Mouse (Mus musculus): ENCODE results near the gene Zfp978. TPM values are rescaled to one million over a fixed set of nuclear protein-coding genes. Genes with fewer than 3 reads are reported as not detected.
"Not testable (repeated sequence)": the region's sequence is repeated elsewhere in the genome, so short reads cannot be mapped to it uniquely, and the experiment has no call there.

Gene Zfp978
- polyA plus RNA-seq, 1 experiment from 2014 or later = not detected

GRCm38 (mm10) chr4:147343042-147343908 is 17.8 kb upstream of the Zfp978 start:
- not testable (repeated sequence) for H3K9ac ChIP-seq (replicated peaks)
- 74% methylated on average over 6 of the region's 6 CpGs for WGBS
- H3K9me3 ChIP-seq = peaks cover 65% of the 10 kb centered on the region

GRCm38 (mm10) chr4:147345061-147345554 is 16.0 kb upstream of the Zfp978 start:
- not testable (repeated sequence) for H3K4me3 ChIP-seq (replicated peaks); H3K4me1 ChIP-seq (replicated peaks); H3K4me2 ChIP-seq; H3K36me3 ChIP-seq; H3K27me3 ChIP-seq; H3K9ac ChIP-seq (replicated peaks); ATAC-seq (ENCODE audit: insufficient number of reproducible peaks, insufficient read depth, low FRiP score, low TSS enrichment, low read depth); H3K27ac ChIP-seq
- peaks cover 69% of the 10 kb centered on the region for H3K9me3 ChIP-seq
- 88% methylated on average over 2 of the region's 2 CpGs for WGBS

More at GRCm38 (mm10) chr4:147343042-147343908, 17.8 kb upstream of the Zfp978 start:
- H3K27me3 ChIP-seq; H3K4me2 ChIP-seq; H3K27ac ChIP-seq; H3K36me3 ChIP-seq; H3K4me1 ChIP-seq (replicated peaks); H3K4me3 ChIP-seq (replicated peaks): not testable (repeated sequence)
- peak; percentile 89 for ATAC-seq (ENCODE audit: insufficient number of reproducible peaks, insufficient read depth, low FRiP score, low TSS enrichment, low read depth)

GRCm38 (mm10) chr4:147346361-147347035 is 14.6 kb upstream of the Zfp978 start:
- not testable (repeated sequence) for H3K27me3 ChIP-seq; H3K27ac ChIP-seq; H3K4me3 ChIP-seq (replicated peaks); ATAC-seq (ENCODE audit: insufficient number of reproducible peaks, insufficient read depth, low FRiP score, low TSS enrichment, low read depth); H3K36me3 ChIP-seq; H3K4me1 ChIP-seq (replicated peaks); H3K9ac ChIP-seq (replicated peaks); H3K4me2 ChIP-seq
- peaks cover 76% of the 10 kb centered on the region for H3K9me3 ChIP-seq
- 70% methylated on average over 4 of the region's 4 CpGs for WGBS

- not testable (repeated sequence) for H3K4me1 ChIP-seq (replicated peaks); H3K4me2 ChIP-seq; H3K27me3 ChIP-seq; ATAC-seq (ENCODE audit: insufficient number of reproducible peaks, insufficient read depth, low FRiP score, low TSS enrichment, low read depth); H3K9ac ChIP-seq (replicated peaks); H3K36me3 ChIP-seq; H3K4me3 ChIP-seq (replicated peaks); H3K27ac ChIP-seq
- WGBS = 67% methylated on average over 4 of the region's 4 CpGs
- peaks cover 77% of the 10 kb centered on the region for H3K9me3 ChIP-seq
These were observed 13.8 kb upstream of the Zfp978 start for GRCm38 (mm10) chr4:147347300-147347699.

GRCm38 (mm10) chr4:147347880-147348279 is 13.2 kb upstream of the Zfp978 start:
- ATAC-seq (ENCODE audit: insufficient number of reproducible peaks, insufficient read depth, low FRiP score, low TSS enrichment, low read depth); H3K4me2 ChIP-seq; H3K4me3 ChIP-seq (replicated peaks); H3K9ac ChIP-seq (replicated peaks); H3K27ac ChIP-seq; H3K4me1 ChIP-seq (replicated peaks); H3K36me3 ChIP-seq; H3K27me3 ChIP-seq: not testable (repeated sequence)
- H3K9me3 ChIP-seq = peaks cover 75% of the 10 kb centered on the region
- 85% methylated on average over 2 of the region's 3 CpGs for WGBS

GRCm38 (mm10) chr4:147348401-147348800 is 12.7 kb upstream of the Zfp978 start:
- 76% methylated on average over 2 of the region's 2 CpGs for WGBS
- H3K4me2 ChIP-seq; H3K4me1 ChIP-seq (replicated peaks); H3K9ac ChIP-seq (replicated peaks); H3K36me3 ChIP-seq; H3K27ac ChIP-seq; H3K4me3 ChIP-seq (replicated peaks); H3K27me3 ChIP-seq; ATAC-seq (ENCODE audit: insufficient number of reproducible peaks, insufficient read depth, low FRiP score, low TSS enrichment, low read depth): not testable (repeated sequence)
- H3K9me3 ChIP-seq = peaks cover 74% of the 10 kb centered on the region

GRCm38 (mm10) chr4:147348906-147349686 is 12.0 kb upstream of the Zfp978 start:
- H3K9ac ChIP-seq (replicated peaks); H3K4me3 ChIP-seq (replicated peaks); H3K27ac ChIP-seq; H3K4me1 ChIP-seq (replicated peaks); H3K27me3 ChIP-seq; H3K36me3 ChIP-seq; ATAC-seq (ENCODE audit: insufficient number of reproducible peaks, insufficient read depth, low FRiP score, low TSS enrichment, low read depth); H3K4me2 ChIP-seq: not testable (repeated sequence)
- 92% methylated on average over 18 of the region's 19 CpGs for WGBS
- H3K9me3 ChIP-seq = peaks cover 68% of the 10 kb centered on the region

- not testable (repeated sequence) for H3K4me2 ChIP-seq; H3K9ac ChIP-seq (replicated peaks); H3K27ac ChIP-seq; H3K27me3 ChIP-seq; ATAC-seq (ENCODE audit: insufficient number of reproducible peaks, insufficient read depth, low FRiP score, low TSS enrichment, low read depth); H3K4me1 ChIP-seq (replicated peaks); H3K36me3 ChIP-seq; H3K4me3 ChIP-seq (replicated peaks)
- WGBS = 84% methylated on average over 9 of the region's 9 CpGs
- peaks cover 69% of the 10 kb centered on the region for H3K9me3 ChIP-seq
These were observed 11.3 kb upstream of the Zfp978 start for GRCm38 (mm10) chr4:147349687-147350415.

GRCm38 (mm10) chr4:147350541-147350940 is 10.6 kb upstream of the Zfp978 start:
- not testable (repeated sequence) for H3K27ac ChIP-seq; H3K4me1 ChIP-seq (replicated peaks); H3K4me3 ChIP-seq (replicated peaks); H3K9ac ChIP-seq (replicated peaks); H3K27me3 ChIP-seq; H3K4me2 ChIP-seq; ATAC-seq (ENCODE audit: insufficient number of reproducible peaks, insufficient read depth, low FRiP score, low TSS enrichment, low read depth); H3K36me3 ChIP-seq
- peaks cover 63% of the 10 kb centered on the region for H3K9me3 ChIP-seq
- 91% methylated on average over 2 of the region's 2 CpGs for WGBS

GRCm38 (mm10) chr4:147351376-147351980 is 9.6 kb upstream of the Zfp978 start:
- H3K4me1 ChIP-seq (replicated peaks); ATAC-seq (ENCODE audit: insufficient number of reproducible peaks, insufficient read depth, low FRiP score, low TSS enrichment, low read depth); H3K27ac ChIP-seq; H3K4me2 ChIP-seq; H3K4me3 ChIP-seq (replicated peaks); H3K9ac ChIP-seq (replicated peaks); H3K36me3 ChIP-seq; H3K27me3 ChIP-seq: not testable (repeated sequence)
- WGBS = 83% methylated on average over 11 of the region's 13 CpGs
- peaks cover 58% of the 10 kb centered on the region for H3K9me3 ChIP-seq

Data from limb, embryonic 12.5 days (tissue).